Mouse (Mus musculus): ENCODE data around the gene Olfr583. TPM values are rescaled to one million over a fixed set of nuclear protein-coding genes. Genes with fewer than 3 reads are reported as not detected.

The Olfr583 gene
- not detected in 2 replicates for polyA plus RNA-seq (2021; fragmentation: Nextera tagmentation)
- long read RNA-seq, experiment 1 = 0 reads
- long read RNA-seq, experiment 2 = 0 reads

GRCm38 (mm10) chr7:103051000-103051399, at the start of gene Olfr583:
Gene Olfr583 (plus strand): TSS chr7:103051300.

DNA sequence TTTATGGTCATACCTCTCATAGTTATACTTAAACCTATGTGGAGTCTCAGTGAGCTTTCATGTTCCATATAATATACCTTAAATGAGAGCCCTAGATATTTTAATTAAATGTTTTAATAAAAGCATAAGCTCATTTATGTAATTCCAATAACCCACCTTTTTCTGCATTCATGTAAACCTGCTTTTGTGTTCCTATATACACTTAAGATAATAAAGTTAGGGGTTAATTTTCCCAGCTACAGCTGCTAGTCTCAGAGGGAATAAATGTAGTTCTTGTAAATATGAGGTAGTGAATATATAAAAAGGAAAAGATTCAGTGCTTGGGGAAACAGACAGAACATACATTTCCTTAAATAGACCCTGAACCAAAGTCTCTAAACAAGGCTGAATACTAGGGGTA, 13.4 kb upstream of the Olfr583 start, which contains the start of gene Olfr582:
TSS of gene Olfr582 (plus strand) at position 301 of the 400 bp plus-strand sequence.

GRCm38 (mm10) chr7:103081585-103081984, 30.5 kb downstream of the Olfr583 start, which contains the start of gene Olfr584:
Gene Olfr584 (plus strand): TSS chr7:103081885.

DNA sequence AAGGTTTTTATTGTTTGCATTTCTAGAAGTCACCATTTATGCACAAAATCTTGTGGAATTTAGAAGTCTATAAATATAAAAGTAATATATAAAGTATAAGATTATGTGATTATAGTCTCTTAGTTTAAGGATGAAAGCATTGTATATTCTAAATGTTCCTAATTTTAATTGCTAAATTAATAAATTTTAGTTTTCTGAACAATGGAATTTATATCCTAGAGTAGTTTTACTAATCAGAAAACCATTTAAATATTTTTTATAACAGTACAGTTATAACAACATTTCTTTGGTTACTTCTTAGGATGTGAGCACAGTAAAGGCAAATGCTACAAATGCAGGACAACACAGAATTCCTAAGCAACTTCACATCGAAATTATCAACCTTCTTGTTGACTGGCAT, 46.3 kb downstream of the Olfr583 start, which contains the start of gene Olfr585:
TSS of gene Olfr585 (plus strand) at position 301 of the 400 bp plus-strand sequence.

Other genes with a start within 250 kb of the Olfr583 start
- gene Olfr564, start 247.8 kb upstream of the Olfr583 start, polyA plus RNA-seq (2021; fragmentation: Nextera tagmentation) = not detected in 2 replicates
- not detected in 2 replicates for gene Olfr566, start 192.5 kb upstream of the Olfr583 start, polyA plus RNA-seq (2021; fragmentation: Nextera tagmentation)
- gene Olfr568, start 174.2 kb upstream of the Olfr583 start, polyA plus RNA-seq (2021; fragmentation: Nextera tagmentation) = not detected in 2 replicates
- gene Olfr569, start 160.4 kb upstream of the Olfr583 start, polyA plus RNA-seq (2021; fragmentation: Nextera tagmentation) = not detected in 2 replicates
- not detected in 2 replicates for gene Olfr570, start 156.7 kb upstream of the Olfr583 start, polyA plus RNA-seq (2021; fragmentation: Nextera tagmentation)
- not detected in 2 replicates for gene Olfr571, start 133.8 kb upstream of the Olfr583 start, polyA plus RNA-seq (2021; fragmentation: Nextera tagmentation)
- gene Olfr572, start 126.9 kb upstream of the Olfr583 start, polyA plus RNA-seq (2021; fragmentation: Nextera tagmentation) = not detected in 2 replicates
- gene Olfr573-ps1, start 108.7 kb upstream of the Olfr583 start, polyA plus RNA-seq (2021; fragmentation: Nextera tagmentation) = not detected in 2 replicates
- gene Olfr574, start 102.8 kb upstream of the Olfr583 start, polyA plus RNA-seq (2021; fragmentation: Nextera tagmentation) = not detected in 2 replicates
- gene Olfr575, start 92.5 kb upstream of the Olfr583 start, polyA plus RNA-seq (2021; fragmentation: Nextera tagmentation) = 0.11 TPM in 1 of 2 replicates, not detected in the other
- not detected in 2 replicates for gene Olfr576, start 88.6 kb upstream of the Olfr583 start, polyA plus RNA-seq (2021; fragmentation: Nextera tagmentation)
- not detected in 2 replicates for gene Olfr577, start 75.4 kb upstream of the Olfr583 start, polyA plus RNA-seq (2021; fragmentation: Nextera tagmentation)
- not detected in 2 replicates for gene Olfr578, start 62.0 kb upstream of the Olfr583 start, polyA plus RNA-seq (2021; fragmentation: Nextera tagmentation)
- gene Olfr582, start 13.3 kb upstream of the Olfr583 start, polyA plus RNA-seq (2021; fragmentation: Nextera tagmentation) = not detected in 2 replicates
- not detected in 2 replicates for gene Olfr584, start 30.6 kb downstream of the Olfr583 start, polyA plus RNA-seq (2021; fragmentation: Nextera tagmentation)
- gene Olfr585, start 46.4 kb downstream of the Olfr583 start, polyA plus RNA-seq (2021; fragmentation: Nextera tagmentation) = not detected in 2 replicates
- not detected in 2 replicates for gene Olfr586, start 74.3 kb downstream of the Olfr583 start, polyA plus RNA-seq (2021; fragmentation: Nextera tagmentation)
- not detected in 2 replicates for gene Olfr588-ps1, start 89.6 kb downstream of the Olfr583 start, polyA plus RNA-seq (2021; fragmentation: Nextera tagmentation)
- gene Olfr589, start 105.1 kb downstream of the Olfr583 start, polyA plus RNA-seq (2021; fragmentation: Nextera tagmentation) = not detected in 2 replicates
- not detected in 2 replicates for gene Olfr591, start 127.0 kb downstream of the Olfr583 start, polyA plus RNA-seq (2021; fragmentation: Nextera tagmentation)
- not detected in 2 replicates for gene Olfr592, start 133.5 kb downstream of the Olfr583 start, polyA plus RNA-seq (2021; fragmentation: Nextera tagmentation)
- gene Olfr593, start 160.6 kb downstream of the Olfr583 start, polyA plus RNA-seq (2021; fragmentation: Nextera tagmentation) = not detected in 2 replicates
- not detected in 2 replicates for gene Olfr594, start 165.7 kb downstream of the Olfr583 start, polyA plus RNA-seq (2021; fragmentation: Nextera tagmentation)
- gene Usp17ld, start 201.2 kb downstream of the Olfr583 start, polyA plus RNA-seq (2021; fragmentation: Nextera tagmentation) = not detected in 2 replicates

Measured in left cerebral cortex, adult 6 months (tissue).